Mouse (Mus musculus): Measurements from ENCODE around the gene Pakap. TPM values are rescaled to one million over a fixed set of nuclear protein-coding genes. Genes with fewer than 3 reads are reported as not detected.

Gene Pakap
- polyA plus RNA-seq, 1 experiment, result 14.7 TPM

DNA sequence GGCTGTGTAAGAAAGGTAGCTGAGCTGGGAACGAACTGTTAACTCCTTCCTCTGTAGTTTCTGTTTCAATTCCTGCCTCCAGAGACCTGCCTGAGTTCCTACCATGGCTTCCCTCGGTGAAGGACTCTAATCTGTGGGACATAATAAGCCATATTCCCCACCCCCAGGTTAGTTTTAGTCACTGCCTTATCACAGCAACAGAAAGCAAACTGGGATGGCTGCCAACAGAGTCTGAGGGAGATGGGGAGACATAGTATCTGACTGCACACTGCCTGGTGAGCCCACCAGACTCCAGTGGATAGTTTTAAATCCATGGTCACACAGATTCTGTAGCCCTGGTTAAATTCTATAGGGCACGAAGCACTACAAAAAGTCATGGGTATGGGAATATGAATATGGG is 165.5 kb downstream of the Pakap start:
- H3K27ac ChIP-seq (ENCODE audit: insufficient read depth, low read length), result no peak overlapping the region
- H3K4me1 ChIP-seq (ENCODE audit: control insufficient read depth, insufficient read depth, low read length), result peaks cover 8% of the 10 kb centered on the region; the same call in 1 of the 2 replicates
- TF ChIP-seq CTCF (IDR thresholded peaks at IDR 0.05; ENCODE audit: borderline replicate concordance, insufficient read depth, low read length) (no peak), POLR2A (IDR thresholded peaks at IDR 0.05; ENCODE audit: low read depth, low read length) (no peak)
- H3K4me3 ChIP-seq (ENCODE audit: insufficient read depth, low read length), result no peak overlapping the region

DNA sequence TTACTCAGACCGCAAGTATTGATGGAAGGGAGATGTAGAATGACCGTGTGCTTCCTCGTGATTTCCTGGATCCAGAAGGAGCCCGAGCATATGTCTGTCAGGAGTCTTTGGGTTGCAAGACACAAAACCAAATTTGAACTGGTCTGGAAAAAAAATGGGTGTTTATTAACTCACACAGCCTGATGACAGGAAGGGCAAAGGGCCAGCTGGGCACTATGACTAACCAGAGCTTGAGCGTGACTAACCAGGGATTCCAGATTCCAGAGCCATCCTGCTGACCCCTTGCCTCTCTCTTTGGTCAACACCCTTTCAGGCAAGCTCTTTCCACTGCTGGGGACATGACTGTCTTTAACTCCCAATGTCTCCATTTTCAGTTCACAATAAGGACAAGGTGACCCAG is 167.4 kb downstream of the Pakap start:
- TF ChIP-seq POLR2A (IDR thresholded peaks at IDR 0.05; ENCODE audit: low read depth, low read length), result no peak

DNA sequence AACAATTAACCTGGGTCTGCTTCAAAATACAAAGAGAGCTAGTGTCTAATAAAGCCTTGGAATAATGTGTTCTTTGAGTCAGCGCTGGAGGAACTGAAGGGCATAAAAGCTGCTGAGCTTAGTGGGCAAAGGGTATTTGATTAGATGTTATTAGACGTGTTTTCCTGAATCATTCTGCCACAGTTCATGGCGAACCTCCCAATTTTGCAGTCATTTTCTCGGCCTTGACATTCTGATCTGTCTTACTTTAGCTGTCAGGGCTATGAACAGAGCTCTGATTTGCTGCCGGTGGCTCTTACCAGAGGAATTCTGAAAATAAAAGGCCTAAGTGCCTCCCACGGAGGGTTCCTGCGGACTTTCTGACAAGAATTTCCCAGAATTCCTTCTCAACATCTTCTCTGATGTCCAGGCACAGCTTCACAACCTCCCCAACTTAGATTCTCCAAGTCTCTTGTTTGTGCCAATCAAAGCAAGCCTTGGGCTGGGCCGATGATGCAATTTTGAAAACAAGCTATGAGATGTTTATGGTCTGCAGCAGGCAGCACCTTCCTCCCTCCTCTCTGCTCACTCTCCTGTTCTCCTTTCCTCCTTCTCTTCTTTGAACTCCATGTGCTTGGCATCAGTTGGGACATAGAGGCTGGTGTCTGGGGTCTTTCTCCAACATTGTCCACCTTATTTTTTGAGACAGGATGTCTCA is 171.0 kb downstream of the Pakap start:
- TF ChIP-seq POLR2A (IDR thresholded peaks at IDR 0.05; ENCODE audit: low read depth, low read length) (no peak), CTCF (IDR thresholded peaks at IDR 0.05; ENCODE audit: borderline replicate concordance, insufficient read depth, low read length) (no peak)
- H3K27ac ChIP-seq (ENCODE audit: insufficient read depth, low read length), result peak overlapping the region; percentile 59; the same call in 1 of the 2 replicates
- H3K4me1 ChIP-seq (ENCODE audit: control insufficient read depth, insufficient read depth, low read length), result peaks cover 19% of the 10 kb centered on the region
- H3K4me3 ChIP-seq (ENCODE audit: insufficient read depth, low read length), result no peak overlapping the region

More for the DNA sequence above, 167.4 kb downstream of the Pakap start:
- Histone ChIP-seq H3K4me1 (ENCODE audit: control insufficient read depth, insufficient read depth, low read length) (peaks cover 13% of the 10 kb centered on the region), H3K4me3 (ENCODE audit: insufficient read depth, low read length) (no peak overlapping the region), H3K27ac (ENCODE audit: insufficient read depth, low read length) (0 out of 2 replicates have a peak overlapping the region, but pooled peaks have one; percentile 4)

DNA sequence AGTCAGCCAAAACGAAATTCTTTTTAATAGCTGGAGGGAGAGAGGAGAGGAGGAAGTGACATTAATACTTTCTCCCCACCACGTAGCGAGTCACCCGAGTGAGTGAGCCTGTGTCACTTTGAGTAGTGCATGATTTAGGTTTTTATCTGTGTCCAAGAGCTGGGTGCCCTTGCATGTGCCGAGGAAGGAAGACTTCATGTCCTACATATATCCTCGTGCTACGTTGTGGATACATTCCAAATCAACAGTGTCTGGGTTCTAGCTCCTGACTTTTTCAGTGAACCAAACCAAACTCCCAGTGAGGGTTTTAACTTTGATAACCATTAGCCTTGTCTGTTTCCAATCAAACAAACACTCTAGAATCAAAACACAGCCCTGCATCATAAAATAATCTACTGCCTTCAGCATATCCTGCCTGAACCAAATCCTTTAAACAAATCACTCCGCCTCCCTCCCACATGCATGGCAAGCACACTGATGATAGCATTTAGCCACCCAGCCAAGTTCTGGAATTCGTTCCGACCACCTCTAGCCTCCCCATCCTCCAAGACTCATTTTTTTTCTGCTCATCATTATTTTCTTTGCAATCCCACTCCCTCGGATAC is 175.4 kb downstream of the Pakap start:
- Histone ChIP-seq H3K27ac (ENCODE audit: insufficient read depth, low read length) (peak overlapping the region; percentile 68), H3K4me1 (ENCODE audit: control insufficient read depth, insufficient read depth, low read length) (peaks cover 17% of the 10 kb centered on the region), H3K4me3 (ENCODE audit: insufficient read depth, low read length) (no peak overlapping the region)
- TF ChIP-seq POLR2A (IDR thresholded peaks at IDR 0.05; ENCODE audit: low read depth, low read length) (no peak), CTCF (IDR thresholded peaks at IDR 0.05; ENCODE audit: borderline replicate concordance, insufficient read depth, low read length) (no peak)

DNA sequence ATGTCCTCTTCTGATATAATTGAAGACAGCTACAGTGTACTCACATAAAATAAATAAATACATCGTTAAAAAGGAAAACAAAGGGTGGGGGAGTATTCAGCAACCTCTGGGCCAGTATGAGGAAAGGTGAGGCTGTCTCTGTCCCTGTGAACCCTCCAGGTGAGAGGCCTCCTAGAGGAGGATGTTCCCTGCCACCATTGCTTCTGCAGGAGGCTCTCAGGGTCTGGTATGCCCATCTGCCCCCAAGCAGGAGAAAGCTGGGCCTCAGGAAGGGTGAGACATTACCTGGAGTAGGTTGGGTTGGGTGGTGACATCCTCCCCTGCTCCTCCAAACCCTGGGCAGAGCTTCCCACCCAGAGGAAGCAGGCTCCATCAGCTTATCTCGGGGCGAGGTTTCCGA is 182.7 kb downstream of the Pakap start:
- TF ChIP-seq CTCF (IDR thresholded peaks at IDR 0.05; ENCODE audit: borderline replicate concordance, insufficient read depth, low read length) (no peak), POLR2A (IDR thresholded peaks at IDR 0.05; ENCODE audit: low read depth, low read length) (no peak)

DNA sequence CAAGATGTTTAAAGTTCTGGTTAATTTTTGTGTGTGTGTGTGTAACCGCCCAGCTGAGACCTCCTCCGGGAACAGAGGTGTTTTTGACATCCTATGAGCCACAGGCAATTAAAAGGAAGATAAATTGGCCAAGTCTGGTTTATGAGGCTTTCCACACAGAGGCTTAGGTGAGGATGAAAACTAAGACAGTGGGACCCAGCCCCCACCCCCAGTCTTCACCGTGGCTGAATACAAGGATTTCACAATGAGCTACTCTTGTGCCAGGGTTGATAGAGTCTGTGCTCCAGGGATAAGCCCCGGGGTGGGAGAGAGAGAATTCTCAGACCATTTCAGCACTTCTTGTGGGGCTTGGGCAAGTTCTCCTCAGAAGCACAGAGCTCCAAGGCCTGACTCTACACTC is 183.1 kb downstream of the Pakap start:
- no peak overlapping the region for H3K4me3 ChIP-seq (ENCODE audit: insufficient read depth, low read length)
- no peak for TF ChIP-seq CTCF (IDR thresholded peaks at IDR 0.05; ENCODE audit: borderline replicate concordance, insufficient read depth, low read length)
- no peaks in the 10 kb centered on the region for H3K4me1 ChIP-seq (ENCODE audit: control insufficient read depth, insufficient read depth, low read length)
- H3K27ac ChIP-seq (ENCODE audit: insufficient read depth, low read length), result no peak overlapping the region

More for the DNA sequence above, 182.7 kb downstream of the Pakap start:
- H3K4me1 ChIP-seq (ENCODE audit: control insufficient read depth, insufficient read depth, low read length), result no peaks in the 10 kb centered on the region
- H3K27ac ChIP-seq (ENCODE audit: insufficient read depth, low read length), result no peak overlapping the region
- H3K4me3 ChIP-seq (ENCODE audit: insufficient read depth, low read length), result no peak overlapping the region

DNA sequence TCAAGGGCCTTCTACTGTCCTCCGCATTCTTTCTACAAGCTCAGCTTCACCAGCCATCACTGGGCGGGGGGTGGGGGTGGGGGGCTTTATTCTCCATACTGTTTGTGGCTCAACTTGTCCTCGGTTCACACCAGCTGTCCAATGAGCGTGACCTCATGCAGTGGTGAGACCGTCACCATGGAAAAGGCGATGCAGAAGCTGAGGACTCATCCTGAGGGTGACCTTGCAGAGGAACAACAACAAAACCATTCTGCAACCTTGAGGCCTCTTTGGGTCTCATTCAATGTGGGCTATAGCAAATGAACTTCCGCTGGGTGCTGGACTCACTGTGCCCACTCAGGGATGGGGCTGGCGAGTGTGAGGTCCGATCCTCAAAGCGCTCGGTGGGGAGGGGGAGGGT is 183.6 kb downstream of the Pakap start:
- TF ChIP-seq POLR2A (IDR thresholded peaks at IDR 0.05; ENCODE audit: low read depth, low read length), result no peak
- no peak for TF ChIP-seq CTCF (IDR thresholded peaks at IDR 0.05; ENCODE audit: borderline replicate concordance, insufficient read depth, low read length)
- no peak overlapping the region for H3K27ac ChIP-seq (ENCODE audit: insufficient read depth, low read length)
- H3K4me3 ChIP-seq (ENCODE audit: insufficient read depth, low read length), result no peak overlapping the region
- no peaks in the 10 kb centered on the region for H3K4me1 ChIP-seq (ENCODE audit: control insufficient read depth, insufficient read depth, low read length)

DNA sequence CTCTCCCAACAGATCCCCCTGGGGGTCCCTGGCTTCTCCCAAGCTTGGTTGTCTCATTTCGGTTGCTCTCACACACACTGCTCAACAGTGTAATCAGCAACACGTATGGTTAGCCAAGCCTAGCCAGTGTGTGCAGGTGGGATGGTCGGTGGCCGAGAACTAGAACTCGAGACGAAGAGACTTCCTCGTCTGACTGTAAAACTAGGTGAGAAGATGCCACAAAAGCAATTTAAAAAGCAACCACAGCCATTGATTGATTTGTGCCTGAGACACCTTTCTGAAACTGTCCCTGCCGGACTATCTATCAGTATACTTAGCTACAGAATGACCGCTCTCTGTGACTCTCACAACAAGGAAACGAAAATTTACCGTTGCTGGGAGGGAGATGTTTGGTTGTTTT is 187.1 kb downstream of the Pakap start:
- H3K27ac ChIP-seq (ENCODE audit: insufficient read depth, low read length), result no peak overlapping the region
- no peak overlapping the region for H3K4me3 ChIP-seq (ENCODE audit: insufficient read depth, low read length)
- H3K4me1 ChIP-seq (ENCODE audit: control insufficient read depth, insufficient read depth, low read length), result 0 out of 2 replicates have a peak, but pooled peaks cover 6% of the 10 kb centered on the region
- TF ChIP-seq CTCF (IDR thresholded peaks at IDR 0.05; ENCODE audit: borderline replicate concordance, insufficient read depth, low read length), result no peak
- no peak for TF ChIP-seq POLR2A (IDR thresholded peaks at IDR 0.05; ENCODE audit: low read depth, low read length)

DNA sequence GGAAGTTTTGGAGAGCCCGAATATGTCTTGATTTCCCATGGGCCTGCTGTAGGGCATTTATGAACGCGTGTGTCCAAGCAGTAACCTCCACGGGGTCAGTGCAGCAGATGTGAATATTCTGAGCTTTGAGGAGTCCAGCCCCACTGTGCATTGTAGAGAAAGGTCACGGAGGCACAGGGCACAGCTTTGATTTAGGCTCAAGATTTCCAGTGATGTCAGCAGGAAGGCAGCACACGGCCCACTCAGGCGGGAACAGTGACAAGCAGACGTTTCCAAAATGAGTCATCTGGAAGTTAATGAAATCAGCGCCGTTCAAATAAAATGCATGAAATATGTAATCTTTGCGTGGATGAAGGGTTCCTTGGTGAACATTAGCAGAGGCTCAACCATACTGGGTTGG is 190.0 kb downstream of the Pakap start:
- TF ChIP-seq POLR2A (IDR thresholded peaks at IDR 0.05; ENCODE audit: low read depth, low read length), result no peak
- no peak for TF ChIP-seq CTCF (IDR thresholded peaks at IDR 0.05; ENCODE audit: borderline replicate concordance, insufficient read depth, low read length)
- H3K4me1 ChIP-seq (ENCODE audit: control insufficient read depth, insufficient read depth, low read length), result 0 out of 2 replicates have a peak, but pooled peaks cover 8% of the 10 kb centered on the region
- H3K4me3 ChIP-seq (ENCODE audit: insufficient read depth, low read length), result no peak overlapping the region
- peak overlapping the region; percentile 15; the same call in 1 of the 2 replicates for H3K27ac ChIP-seq (ENCODE audit: insufficient read depth, low read length)

DNA sequence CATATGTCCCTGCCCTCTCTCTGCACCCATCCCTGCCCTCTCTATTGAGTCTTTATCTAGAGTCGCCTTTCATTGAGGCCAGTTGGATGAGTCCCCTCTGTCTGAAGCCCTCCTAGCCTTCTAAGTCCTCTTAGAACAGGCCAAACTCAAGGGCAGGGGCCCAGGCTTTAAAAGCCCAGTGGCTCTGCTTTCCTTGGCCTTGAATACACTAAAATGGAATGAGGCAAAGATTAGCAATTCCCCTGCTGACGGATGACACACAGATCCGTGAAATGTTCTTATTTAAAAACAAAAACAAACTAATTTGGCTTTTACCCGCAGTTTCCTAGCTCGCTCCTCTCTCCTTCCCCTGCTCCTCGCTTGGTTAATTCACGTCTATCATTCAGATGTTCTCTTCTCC is 194.4 kb downstream of the Pakap start:
- TF ChIP-seq POLR2A (IDR thresholded peaks at IDR 0.05; ENCODE audit: low read depth, low read length) (no peak), CTCF (IDR thresholded peaks at IDR 0.05; ENCODE audit: borderline replicate concordance, insufficient read depth, low read length) (no peak)
- Histone ChIP-seq H3K4me3 (ENCODE audit: insufficient read depth, low read length) (no peak overlapping the region), H3K27ac (ENCODE audit: insufficient read depth, low read length) (peak overlapping the region; percentile 24; the same call in 1 of the 2 replicates), H3K4me1 (ENCODE audit: control insufficient read depth, insufficient read depth, low read length) (peaks cover 27% of the 10 kb centered on the region)
